Mouse (Mus musculus): ENCODE results near the gene Ciapin1. TPM values are rescaled to one million over a fixed set of nuclear protein-coding genes. Genes with fewer than 3 reads are reported as not detected.

The Ciapin1 gene
- total and polyA plus RNA-seq, 3 experiments = 122 to 263 TPM; not detected in 1

DNA sequence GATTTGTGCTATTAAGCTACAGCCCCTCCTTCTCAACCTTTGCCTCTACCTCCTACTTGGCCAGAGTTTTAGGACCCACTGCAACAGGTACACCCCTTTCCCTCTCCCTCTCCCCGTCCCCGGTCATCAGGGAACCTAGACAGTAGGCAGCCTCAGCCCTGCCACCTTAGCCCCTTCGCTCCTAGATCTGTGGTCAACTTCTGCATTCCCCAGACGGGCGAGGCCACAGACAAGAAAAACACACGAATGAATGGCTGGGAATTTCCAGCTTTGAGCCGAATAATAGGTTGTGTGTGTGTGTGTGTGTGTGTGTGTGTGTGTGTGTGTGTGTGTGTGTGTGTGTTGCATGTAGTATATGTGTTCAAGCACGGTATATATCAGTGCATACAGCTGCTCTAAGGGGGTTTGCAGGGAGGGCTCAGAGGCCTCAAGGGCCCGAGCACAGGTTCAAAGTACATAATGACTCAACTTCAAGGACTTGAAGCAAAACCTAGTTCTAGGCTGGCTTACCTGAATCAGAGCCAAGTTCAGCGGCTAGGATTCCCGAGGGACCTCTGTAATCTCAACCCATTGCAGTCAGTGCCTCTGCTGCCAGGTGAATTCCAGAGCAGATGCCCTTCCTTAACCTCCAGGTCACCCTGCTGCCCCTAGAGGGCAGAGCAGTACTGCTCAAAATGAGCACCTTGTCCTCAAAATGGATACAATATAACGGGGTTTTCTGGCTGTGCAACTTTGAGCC is 52.7 kb downstream of the Ciapin1 start:
- H3K9ac ChIP-seq (ENCODE audit: control insufficient read depth, low read depth, low read length, poor library complexity, severe bottlenecking) = no peak overlapping the region
- no peak for TF ChIP-seq ZKSCAN1 (IDR thresholded peaks at IDR 0.05; ENCODE audit: low read depth, low read length)
- no peak for TF ChIP-seq UBTF (IDR thresholded peaks at IDR 0.05; ENCODE audit: borderline replicate concordance, insufficient read depth, low read depth, low read length)
- TF ChIP-seq MYB (IDR thresholded peaks at IDR 0.05; ENCODE audit: low read depth, low read length) = no peak
- peak; percentile 45 for TF ChIP-seq ZC3H11A (IDR thresholded peaks at IDR 0.05; ENCODE audit: low read depth, low read length)
- TF ChIP-seq SMC3 (IDR thresholded peaks at IDR 0.05; ENCODE audit: low read depth, low read length) = peak; percentile 59
- TF ChIP-seq POLR2AphosphoS2 (IDR thresholded peaks at IDR 0.05; ENCODE audit: low read length) = no peak
- peak; percentile 54 to 72 (median 64); a peak in 5 of 6 replicates for TF ChIP-seq CTCF (IDR thresholded peaks at IDR 0.05 in 2 of 3, conservative IDR thresholded peaks at IDR 0.05 in 1 of 3; ENCODE audit: control insufficient read depth in 1 of 3, insufficient read depth in 1 of 3, low read depth in 2 of 3, low read length in 3 of 3, poor library complexity in 1 of 3, severe bottlenecking in 1 of 3)
- TF ChIP-seq RAD21 (IDR thresholded peaks at IDR 0.05; ENCODE audit: low read depth, low read length) = peak; percentile 71
- TF ChIP-seq CHD1 (IDR thresholded peaks at IDR 0.05; ENCODE audit: low read depth, low read length) = no peak
- H3K27me3 ChIP-seq (ENCODE audit: control insufficient read depth in 1 of 2, insufficient read depth in 2 of 2, low read length in 2 of 2) = peaks cover 3 to 4% of the 10 kb centered on the region in 2 experiments; a peak in 2 of 4 replicates
- H3K9me3 ChIP-seq (replicated peaks; ENCODE audit: insufficient read depth, low read length) = no peaks in the 10 kb centered on the region
- no peak overlapping the region for H3K4me3 ChIP-seq (ENCODE audit: control insufficient read depth in 1 of 2, insufficient read depth in 1 of 2, low read depth in 2 of 2, low read length in 2 of 2)
- no peak overlapping the region for H3K27ac ChIP-seq (ENCODE audit: control insufficient read depth, low read depth, low read length)
- H3K36me3 ChIP-seq (ENCODE audit: control insufficient read depth in 1 of 2, insufficient read depth in 2 of 2, low read length in 2 of 2) = peaks cover 0 to 4% of the 10 kb centered on the region in 2 experiments; a peak in 1 of 4 replicates
- peaks cover 0 to 8% of the 10 kb centered on the region in 2 experiments; a peak in 2 of 4 replicates for H3K4me1 ChIP-seq (ENCODE audit: control insufficient read depth in 1 of 2, insufficient read depth in 2 of 2, low read length in 2 of 2)
- peak; percentile 58 for DNase-seq (ENCODE audit: low read depth, low spot score)
- H3K79me2 ChIP-seq (ENCODE audit: control insufficient read depth, insufficient read depth, low read length, poor library complexity) = no peaks in the 10 kb centered on the region

DNA sequence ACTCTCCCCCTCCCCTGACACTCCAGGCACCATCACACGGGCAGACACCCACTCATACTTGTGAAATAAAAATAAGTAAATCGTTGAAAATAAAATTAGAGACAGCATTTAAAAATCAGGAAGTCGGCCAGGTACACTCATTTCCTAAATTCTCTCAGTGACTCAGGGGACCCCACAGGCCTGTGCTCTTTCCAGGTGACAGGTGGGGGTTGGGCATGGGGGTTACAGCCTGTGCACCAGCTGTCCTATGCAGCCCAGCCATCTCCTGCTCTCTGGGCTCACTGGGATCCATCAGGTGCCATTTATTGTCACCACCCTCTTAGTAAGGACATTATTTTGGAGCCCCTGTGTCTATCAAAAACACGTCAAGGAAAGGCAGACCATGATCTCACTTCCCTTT is 54.3 kb downstream of the Ciapin1 start:
- Histone ChIP-seq H3K4me1 (ENCODE audit: control insufficient read depth in 1 of 2, insufficient read depth in 2 of 2, low read length in 2 of 2) (peaks cover 0 to 8% of the 10 kb centered on the region in 2 experiments; a peak in 2 of 4 replicates), H3K4me3 (ENCODE audit: control insufficient read depth in 1 of 2, insufficient read depth in 1 of 2, low read depth in 2 of 2, low read length in 2 of 2) (no peak overlapping the region), H3K9me3 (replicated peaks; ENCODE audit: insufficient read depth, low read length) (no peaks in the 10 kb centered on the region), H3K27ac (ENCODE audit: control insufficient read depth, low read depth, low read length) (no peak overlapping the region), H3K27me3 (ENCODE audit: control insufficient read depth in 1 of 2, insufficient read depth in 2 of 2, low read length in 2 of 2) (peaks cover 3 to 4% of the 10 kb centered on the region in 2 experiments; a peak in 2 of 4 replicates), H3K9ac (ENCODE audit: control insufficient read depth, low read depth, low read length, poor library complexity, severe bottlenecking) (no peak overlapping the region), H3K79me2 (ENCODE audit: control insufficient read depth, insufficient read depth, low read length, poor library complexity) (no peaks in the 10 kb centered on the region), H3K36me3 (ENCODE audit: control insufficient read depth in 1 of 2, insufficient read depth in 2 of 2, low read length in 2 of 2) (peaks cover 0 to 4% of the 10 kb centered on the region in 2 experiments; a peak in 1 of 4 replicates)
- TF ChIP-seq USF2 (IDR thresholded peaks at IDR 0.05; ENCODE audit: borderline replicate concordance in 1 of 2, insufficient read depth in 1 of 2, low read depth in 1 of 2, low read length in 2 of 2) (no peak), EP300 (IDR thresholded peaks at IDR 0.05; ENCODE audit: low read depth in 1 of 2, low read length in 2 of 2) (no peak)
- no peak for DNase-seq (ENCODE audit: low read depth, low spot score)

DNA sequence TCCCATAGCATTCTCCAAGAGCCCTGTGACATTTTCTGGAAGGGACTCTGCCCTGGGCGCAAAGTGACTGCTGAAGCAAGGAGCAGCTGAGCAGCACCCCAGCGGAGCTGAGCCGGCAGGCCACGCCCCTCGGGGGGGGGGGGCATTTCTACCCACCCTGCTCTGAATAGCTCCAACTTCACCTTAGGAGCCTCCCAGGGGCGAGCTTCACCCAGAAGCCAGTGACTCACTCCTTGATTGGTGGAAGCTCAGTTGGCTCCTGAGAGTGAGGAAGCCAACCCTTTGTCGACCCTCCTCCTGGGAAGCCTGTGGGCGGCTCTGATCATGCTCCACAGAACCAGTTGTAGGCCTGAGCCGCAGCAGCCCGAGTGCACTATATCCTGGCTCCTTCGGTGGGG is 56.3 kb downstream of the Ciapin1 start:
- Histone ChIP-seq H3K4me3 (ENCODE audit: control insufficient read depth in 1 of 2, insufficient read depth in 1 of 2, low read depth in 2 of 2, low read length in 2 of 2) (no peak overlapping the region), H3K4me1 (ENCODE audit: control insufficient read depth in 1 of 2, insufficient read depth in 2 of 2, low read length in 2 of 2) (no peaks in the 10 kb centered on the region), H3K79me2 (ENCODE audit: control insufficient read depth, insufficient read depth, low read length, poor library complexity) (no peaks in the 10 kb centered on the region), H3K9ac (ENCODE audit: control insufficient read depth, low read depth, low read length, poor library complexity, severe bottlenecking) (no peak overlapping the region), H3K27me3 (ENCODE audit: control insufficient read depth in 1 of 2, insufficient read depth in 2 of 2, low read length in 2 of 2) (peaks cover 1 to 3% of the 10 kb centered on the region in 2 experiments; a peak in 2 of 4 replicates), H3K27ac (ENCODE audit: control insufficient read depth, low read depth, low read length) (no peak overlapping the region), H3K9me3 (replicated peaks; ENCODE audit: insufficient read depth, low read length) (no peaks in the 10 kb centered on the region), H3K36me3 (ENCODE audit: control insufficient read depth in 1 of 2, insufficient read depth in 2 of 2, low read length in 2 of 2) (no peaks in the 10 kb centered on the region)
- DNase-seq (ENCODE audit: low read depth, low spot score) = no peak
- TF ChIP-seq CHD1 (IDR thresholded peaks at IDR 0.05; ENCODE audit: low read depth, low read length) = no peak
- TF ChIP-seq BHLHE40 (IDR thresholded peaks at IDR 0.05; ENCODE audit: borderline replicate concordance, low read depth, low read length) = no peak
- TF ChIP-seq MYB (IDR thresholded peaks at IDR 0.05; ENCODE audit: low read depth, low read length) = no peak
- TF ChIP-seq E2F4 (IDR thresholded peaks at IDR 0.05; ENCODE audit: borderline replicate concordance, low read depth, low read length) = no peak
- TF ChIP-seq ETS1 (IDR thresholded peaks at IDR 0.05; ENCODE audit: low read depth, low read length) = no peak
- TF ChIP-seq ELF1 (IDR thresholded peaks at IDR 0.05; ENCODE audit: low read depth, low read length) = no peak
- TF ChIP-seq MAZ (IDR thresholded peaks at IDR 0.05; ENCODE audit: low read depth, low read length) = no peak
- TF ChIP-seq ZC3H11A (IDR thresholded peaks at IDR 0.05; ENCODE audit: low read depth, low read length) = no peak
- TF ChIP-seq JUND (IDR thresholded peaks at IDR 0.05; ENCODE audit: low read depth, low read length) = no peak
- TF ChIP-seq CTCF (IDR thresholded peaks at IDR 0.05 in 2 of 3, conservative IDR thresholded peaks at IDR 0.05 in 1 of 3; ENCODE audit: control insufficient read depth in 1 of 3, insufficient read depth in 1 of 3, low read depth in 2 of 3, low read length in 3 of 3, poor library complexity in 1 of 3, severe bottlenecking in 1 of 3) = no peak
- TF ChIP-seq HCFC1 (IDR thresholded peaks at IDR 0.05; ENCODE audit: low read depth, low read length) = no peak
- TF ChIP-seq KAT2A (conservative IDR thresholded peaks at IDR 0.05; ENCODE audit: low read depth, low read length) = no peak
- no peak for TF ChIP-seq POLR2AphosphoS5 (IDR thresholded peaks at IDR 0.05; ENCODE audit: borderline replicate concordance, low read depth, low read length)
- no peak for TF ChIP-seq MEF2A (IDR thresholded peaks at IDR 0.05; ENCODE audit: extremely low read depth, insufficient replicate concordance, low read depth, low read length, poor library complexity, severe bottlenecking)
- TF ChIP-seq USF2 (IDR thresholded peaks at IDR 0.05; ENCODE audit: borderline replicate concordance in 1 of 2, insufficient read depth in 1 of 2, low read depth in 1 of 2, low read length in 2 of 2) = no peak

All from MEL (cell line).